Mouse (Mus musculus) midbrain, embryonic 15.5 days (tissue): ENCODE measurements around the gene Nkd2. TPM values are rescaled to one million over a fixed set of nuclear protein-coding genes. Genes with fewer than 3 reads are reported as not detected.

Experiments
- ATAC-seq: fragments of 200-750 bp; cut with Nextera tagmentation; replicated peaks from 2 replicates; pipeline ENCODE4 v1.8.0; 2017; ENCODE audit warnings: moderate TSS enrichment
- H3K27ac ChIP-seq: fragments of 300-500 bp; sonication (generic); 2 replicates; pipeline ENCODE4 v1.5.1; 2015; ENCODE audit warnings: mild to moderate bottlenecking, inconsistent platforms
- H3K27me3 ChIP-seq: fragments of 300-500 bp; sonication (generic); replicated peaks from 2 replicates; pipeline ENCODE4 v1.6.1; 2015; ENCODE audit warnings: inconsistent platforms
- H3K36me3 ChIP-seq: fragments of 300-500 bp; sonication (generic); replicated peaks from 2 replicates; pipeline ENCODE4 v1.6.1; 2015; ENCODE audit warnings: inconsistent platforms
- H3K4me1 ChIP-seq: fragments of 300-500 bp; sonication (generic); 2 replicates; pipeline ENCODE4 v1.6.1; 2015; ENCODE audit warnings: inconsistent platforms
- H3K4me2 ChIP-seq: fragments of 300-500 bp; sonication (generic); 2 replicates; pipeline ENCODE4 v1.6.1; 2015; ENCODE audit warnings: inconsistent platforms, mild to moderate bottlenecking, moderate library complexity
- H3K4me3 ChIP-seq: fragments of 300-500 bp; sonication (generic); 2 replicates; pipeline ENCODE4 v1.5.1; 2015; ENCODE audit warnings: mild to moderate bottlenecking, inconsistent platforms
- H3K9ac ChIP-seq: fragments of 300-500 bp; sonication (generic); 2 replicates; pipeline ENCODE4 v1.6.1; 2015; ENCODE audit warnings: mild to moderate bottlenecking, inconsistent platforms
- H3K9me3 ChIP-seq: fragments of 300-500 bp; sonication (generic); 2 replicates; pipeline ENCODE4 v1.6.1; 2016; ENCODE audit warnings: inconsistent platforms
- WGBS: fragments of 180-500 bp; shearing (Covaris S2); methylation state at CpG from one replicate; pipeline ENCODE4 v1.1.7; 2015; ENCODE audit warnings: mixed read lengths; 5-methylcytosine and 5-hydroxymethylcytosine counted together
- polyA plus RNA-seq: library from polyadenylated mRNA; unstranded; fragments of >200 nt; fragmentation: Nextera tagmentation; extraction: Ambion mirVana; gene quantifications from 2 replicates; pipeline ENCODE4 v1.2.1, GENCODE M21; 2015

Nkd2 gene
- polyA plus RNA-seq: 16.7 and 16.9 TPM in 2 replicates

DNA sequence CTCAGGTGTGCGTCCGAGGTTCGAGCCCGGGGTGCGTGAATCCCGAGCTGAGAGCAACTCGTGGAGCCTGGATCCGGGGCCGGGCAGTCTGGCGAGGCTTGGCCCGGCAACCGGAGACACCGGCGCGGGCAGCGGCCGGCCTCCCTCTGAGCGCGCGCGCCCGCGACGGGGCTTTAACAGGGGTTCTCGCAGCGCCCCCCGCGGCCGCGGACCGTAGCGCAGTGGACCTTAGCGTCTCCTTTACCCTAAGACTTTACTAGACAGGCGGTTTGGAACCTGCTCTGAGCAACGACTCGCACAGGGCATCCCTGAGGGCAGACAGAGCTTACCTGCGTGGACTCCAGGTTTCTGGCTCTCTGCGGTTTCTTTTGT is at the start of gene Nkd2:
Gene Nkd2, minus strand, starts transcription at position 167 of the 372 bp plus-strand sequence.
- H3K4me1 ChIP-seq: peaks cover 12% of the 10 kb centered on the region
- WGBS: under 1% methylated on average over 38 of the region's 38 CpGs
- ATAC-seq: peak; percentile 87
- H3K27ac ChIP-seq: no peak within 1 kb of the TSS
- H3K4me3 ChIP-seq: peak within 1 kb of the TSS; percentile 54
- peak within 1 kb of the TSS; percentile 61 for H3K9ac ChIP-seq
- peak within 1 kb of the TSS; percentile 86 for H3K4me2 ChIP-seq
- no peaks in the 10 kb centered on the region for H3K36me3 ChIP-seq
- H3K9me3 ChIP-seq: no peaks in the 10 kb centered on the region
- peaks cover 21% of the 10 kb centered on the region for H3K27me3 ChIP-seq

DNA sequence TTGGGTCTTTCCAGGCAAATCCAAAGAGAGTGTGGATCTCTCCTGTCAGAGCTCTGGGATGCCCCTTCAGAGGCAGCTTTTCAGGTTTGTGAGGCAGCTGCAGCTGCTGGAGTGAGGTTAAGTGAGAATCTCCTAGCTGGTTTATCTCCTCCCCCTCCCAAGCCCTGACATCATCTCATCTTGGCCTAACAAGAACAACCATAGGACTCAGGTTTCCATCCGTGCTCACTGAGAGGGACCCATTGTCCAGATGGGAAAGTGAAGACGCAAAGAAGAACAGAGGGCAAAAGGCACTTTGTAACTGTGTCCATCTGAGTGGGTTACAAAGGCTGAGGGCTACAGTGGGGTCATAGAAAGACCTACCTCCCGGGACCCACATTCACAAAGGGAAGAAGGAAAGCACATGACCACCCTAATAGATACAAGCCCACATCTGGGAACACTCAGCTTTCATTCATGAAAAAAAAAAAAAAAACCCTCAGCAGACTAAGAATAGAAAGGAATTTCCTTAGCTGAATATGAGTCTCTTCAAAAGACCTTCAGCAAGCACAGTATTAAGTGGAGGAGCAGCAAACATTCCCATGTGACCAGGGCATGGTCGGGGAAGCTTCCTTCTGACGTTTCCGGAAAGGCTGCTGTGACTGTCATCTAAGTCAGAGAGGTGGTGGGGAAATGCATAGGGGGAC is 45.2 kb upstream of the Nkd2 start:
- H3K4me1 ChIP-seq: no peaks in the 10 kb centered on the region
- WGBS: 68% methylated on average over 6 of the region's 6 CpGs

DNA sequence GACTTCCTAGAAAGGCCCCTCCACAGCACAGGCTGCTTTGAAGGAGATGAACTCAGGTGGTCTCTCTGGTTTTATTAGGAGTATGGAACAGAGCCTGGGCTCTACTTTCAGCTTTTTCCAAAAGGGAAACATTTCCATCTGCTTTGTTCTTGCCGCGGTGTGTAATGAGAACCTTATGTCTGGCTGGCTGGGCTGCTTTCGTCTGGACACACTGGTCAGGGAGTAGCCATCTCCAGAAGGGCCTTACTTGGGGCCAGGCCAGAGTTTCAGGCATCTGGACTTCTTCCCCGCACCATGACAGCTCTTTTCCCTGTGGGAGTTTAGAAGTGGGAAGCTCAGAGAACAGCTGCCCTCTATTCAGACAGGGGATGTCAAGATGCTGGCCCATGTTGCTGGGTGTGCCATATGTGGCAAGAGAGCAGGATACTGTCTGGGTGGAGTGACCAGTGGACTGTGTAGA is 40.0 kb upstream of the Nkd2 start:
- Histone ChIP-seq H3K36me3 (no peaks in the 10 kb centered on the region), H3K4me2 (no peak overlapping the region), H3K4me1 (no peaks in the 10 kb centered on the region), H3K4me3 (no peak overlapping the region), H3K9ac (no peak overlapping the region), H3K27ac (no peak overlapping the region), H3K9me3 (no peaks in the 10 kb centered on the region), H3K27me3 (no peaks in the 10 kb centered on the region)
- no peak for ATAC-seq
- WGBS: 78% methylated on average over 4 of the region's 4 CpGs

More for the DNA sequence above, 45.2 kb upstream of the Nkd2 start:
- no peak overlapping the region for H3K4me2 ChIP-seq
- no peak overlapping the region for H3K4me3 ChIP-seq
- no peak for ATAC-seq
- H3K27me3 ChIP-seq: no peaks in the 10 kb centered on the region
- no peaks in the 10 kb centered on the region for H3K36me3 ChIP-seq
- no peak overlapping the region for H3K9ac ChIP-seq
- H3K27ac ChIP-seq: no peak overlapping the region
- H3K9me3 ChIP-seq: no peaks in the 10 kb centered on the region

GRCm38 (mm10) chr13:73886601-73887000 is 39.2 kb upstream of the Nkd2 start:
- H3K9ac ChIP-seq: no peak overlapping the region
- WGBS: 79% methylated on average over 5 of the region's 5 CpGs

GRCm38 (mm10) chr13:73886066-73886465 is 38.6 kb upstream of the Nkd2 start:
- no peaks in the 10 kb centered on the region for H3K4me1 ChIP-seq
- no peak for ATAC-seq
- no peaks in the 10 kb centered on the region for H3K36me3 ChIP-seq
- H3K4me2 ChIP-seq: no peak overlapping the region
- no peak overlapping the region for H3K27ac ChIP-seq
- no peaks in the 10 kb centered on the region for H3K27me3 ChIP-seq
- no peak overlapping the region for H3K4me3 ChIP-seq
- H3K9me3 ChIP-seq: no peaks in the 10 kb centered on the region
- 86% methylated on average over 4 of the region's 4 CpGs for WGBS
- no peak overlapping the region for H3K9ac ChIP-seq

More at GRCm38 (mm10) chr13:73886601-73887000, 39.2 kb upstream of the Nkd2 start:
- ATAC-seq: no peak
- Histone ChIP-seq H3K9me3 (no peaks in the 10 kb centered on the region), H3K4me2 (no peak overlapping the region), H3K4me1 (no peaks in the 10 kb centered on the region), H3K27me3 (no peaks in the 10 kb centered on the region), H3K27ac (no peak overlapping the region), H3K4me3 (no peak overlapping the region), H3K36me3 (no peaks in the 10 kb centered on the region)

GRCm38 (mm10) chr13:73885656-73886055 is 38.2 kb upstream of the Nkd2 start:
- H3K4me3 ChIP-seq: no peak overlapping the region
- H3K9me3 ChIP-seq: no peaks in the 10 kb centered on the region
- WGBS: 82% methylated on average over 4 of the region's 4 CpGs

DNA sequence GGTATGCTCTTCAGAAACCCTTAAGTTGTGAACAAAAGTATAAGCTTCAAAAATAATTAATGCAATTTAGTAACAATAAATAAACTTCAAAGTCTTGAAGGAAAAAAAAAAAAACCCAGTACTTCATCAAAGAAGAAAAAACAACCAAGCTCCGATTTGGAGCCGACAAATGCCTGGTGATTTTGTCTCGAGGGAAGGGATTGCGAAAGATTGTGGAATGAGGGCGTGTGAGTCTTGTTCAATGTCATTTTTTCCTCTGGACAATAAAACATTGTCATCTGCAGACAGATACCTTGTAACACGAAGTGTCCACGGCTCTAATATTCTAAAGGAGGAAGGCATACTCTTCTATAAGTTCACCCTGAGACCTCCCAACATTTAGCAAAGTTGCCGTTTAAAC is 33.9 kb upstream of the Nkd2 start:
- H3K27ac ChIP-seq: no peak overlapping the region
- no peaks in the 10 kb centered on the region for H3K9me3 ChIP-seq
- H3K4me2 ChIP-seq: no peak overlapping the region
- no peak overlapping the region for H3K4me3 ChIP-seq
- WGBS: 83% methylated on average over 8 of the region's 8 CpGs
- H3K4me1 ChIP-seq: no peaks in the 10 kb centered on the region
- no peaks in the 10 kb centered on the region for H3K36me3 ChIP-seq
- H3K27me3 ChIP-seq: no peaks in the 10 kb centered on the region
- no peak overlapping the region for H3K9ac ChIP-seq
- no peak for ATAC-seq

More at GRCm38 (mm10) chr13:73885656-73886055, 38.2 kb upstream of the Nkd2 start:
- Histone ChIP-seq H3K4me2 (no peak overlapping the region), H3K4me1 (no peaks in the 10 kb centered on the region), H3K27ac (no peak overlapping the region), H3K9ac (no peak overlapping the region), H3K36me3 (no peaks in the 10 kb centered on the region), H3K27me3 (no peaks in the 10 kb centered on the region)
- ATAC-seq: no peak

DNA sequence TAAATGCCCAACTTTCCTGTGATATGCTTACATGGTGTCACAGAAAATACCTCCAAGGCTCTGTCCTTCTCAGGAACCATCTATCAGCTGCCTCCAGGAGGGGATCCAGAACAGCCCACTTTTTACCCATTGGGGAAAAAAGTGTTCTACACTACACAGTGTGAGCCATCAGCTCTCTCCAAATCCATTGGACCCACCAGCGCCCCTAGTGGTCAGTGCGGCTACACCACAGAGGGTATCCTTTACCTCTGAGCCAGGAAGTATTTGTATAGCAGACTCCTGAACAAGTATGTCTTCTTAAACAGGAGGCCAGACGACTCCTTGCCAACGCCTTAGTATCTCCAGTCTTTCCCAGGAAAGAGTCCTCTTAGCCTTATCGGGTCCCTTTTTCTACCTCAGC is 32.4 kb upstream of the Nkd2 start:
- WGBS: 85% methylated on average over 5 of the region's 5 CpGs
- Histone ChIP-seq H3K27me3 (no peaks in the 10 kb centered on the region), H3K4me3 (no peak overlapping the region), H3K9ac (no peak overlapping the region), H3K4me2 (no peak overlapping the region), H3K36me3 (no peaks in the 10 kb centered on the region), H3K9me3 (no peaks in the 10 kb centered on the region), H3K4me1 (no peaks in the 10 kb centered on the region), H3K27ac (no peak overlapping the region)
- no peak for ATAC-seq

DNA sequence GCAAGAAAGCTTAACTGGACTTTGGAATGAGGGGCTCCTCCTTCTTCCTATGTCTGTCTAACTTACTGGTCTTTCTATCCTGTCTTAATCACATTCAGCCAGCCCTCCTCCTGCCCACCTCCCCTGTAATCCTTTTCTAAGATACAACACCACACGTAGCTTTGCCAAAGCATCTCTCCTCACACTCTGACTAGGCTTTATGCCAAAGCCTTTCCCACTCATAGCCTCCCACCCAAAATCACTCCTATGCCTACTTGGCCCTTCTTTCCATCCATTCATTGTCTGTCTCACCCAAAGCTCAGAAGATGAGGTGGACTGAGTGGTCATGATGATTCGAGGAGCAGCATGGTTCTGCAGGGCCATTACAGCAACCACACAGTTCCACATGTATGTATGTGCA is 24.7 kb upstream of the Nkd2 start:
- Histone ChIP-seq H3K4me3 (no peak overlapping the region), H3K9me3 (no peaks in the 10 kb centered on the region), H3K4me2 (no peak overlapping the region), H3K36me3 (no peaks in the 10 kb centered on the region), H3K27me3 (no peaks in the 10 kb centered on the region), H3K4me1 (no peaks in the 10 kb centered on the region), H3K27ac (no peak overlapping the region), H3K9ac (no peak overlapping the region)
- ATAC-seq: no peak
- 59% methylated on average over 2 of the region's 2 CpGs for WGBS

DNA sequence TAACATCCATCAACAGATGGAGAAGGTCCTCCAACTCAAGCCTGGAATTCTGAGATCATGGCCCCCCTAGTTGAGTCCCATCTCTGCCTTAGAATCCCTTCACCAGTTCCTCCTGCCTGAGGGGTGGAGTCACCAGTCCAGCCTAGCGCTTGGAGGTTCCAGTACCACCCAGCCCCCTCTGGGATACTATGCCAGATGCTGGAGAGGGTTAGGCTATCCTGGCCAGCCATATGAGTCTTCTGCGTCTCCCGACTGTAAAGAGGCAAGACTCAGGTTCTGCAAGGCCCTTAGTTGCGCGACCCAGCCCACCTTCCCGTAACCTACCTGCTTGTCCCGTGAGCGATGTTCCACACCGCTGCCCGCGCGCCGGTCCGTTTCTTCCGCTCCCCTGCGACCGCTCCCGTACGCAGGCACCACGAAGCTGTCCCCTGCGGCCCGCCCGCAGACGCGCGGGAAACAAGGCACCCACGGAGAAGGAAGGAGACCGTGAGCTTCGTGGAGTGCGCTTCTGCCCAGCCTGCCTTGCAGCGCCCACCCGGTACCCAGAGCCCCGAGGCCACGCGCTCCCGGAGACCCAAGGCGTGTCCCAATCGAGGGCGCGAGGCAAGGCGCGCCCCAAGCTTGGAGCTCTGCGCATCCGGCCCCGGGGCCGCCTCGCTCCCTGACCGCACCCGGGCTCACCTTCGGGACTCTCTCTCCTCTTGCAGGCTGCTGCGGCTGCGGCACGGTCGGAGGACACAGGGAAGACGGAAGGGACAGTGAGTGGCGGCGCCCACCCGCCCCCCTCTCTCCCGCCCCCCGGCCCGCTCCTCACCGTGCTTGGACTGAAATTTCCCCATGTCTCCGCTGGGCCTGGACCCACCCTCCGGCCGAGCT is 604 bp downstream of the Nkd2 start:
- ATAC-seq: peak; percentile 83
- no peaks in the 10 kb centered on the region for H3K9me3 ChIP-seq
- peaks cover 21% of the 10 kb centered on the region for H3K27me3 ChIP-seq
- peaks cover 12% of the 10 kb centered on the region for H3K4me1 ChIP-seq
- no peaks in the 10 kb centered on the region for H3K36me3 ChIP-seq
- H3K4me3 ChIP-seq: peak overlapping the region; percentile 54
- H3K27ac ChIP-seq: no peak overlapping the region
- peak overlapping the region; percentile 86 for H3K4me2 ChIP-seq
- H3K9ac ChIP-seq: peak overlapping the region; percentile 61
- WGBS: under 1% methylated on average over 53 of the region's 65 CpGs

DNA sequence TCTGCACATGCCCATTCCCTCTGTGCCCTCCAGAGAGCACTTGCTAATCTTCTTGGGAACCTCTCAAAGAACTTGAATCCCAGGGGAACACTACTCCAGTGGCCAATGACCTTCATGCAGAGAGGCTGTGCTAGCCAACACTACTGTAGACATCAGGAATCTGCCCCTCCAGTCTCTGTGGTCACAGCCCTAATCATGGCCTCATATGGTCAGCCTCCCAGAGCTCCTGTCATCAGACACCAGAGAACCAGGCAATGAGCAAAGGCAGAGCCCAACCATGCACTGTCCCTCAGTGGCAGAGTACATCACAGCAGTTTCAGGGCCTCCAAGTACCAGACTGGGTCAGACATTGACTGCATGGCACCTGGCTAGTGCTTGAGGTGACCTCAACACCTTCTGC is 4.7 kb downstream of the Nkd2 start:
- Histone ChIP-seq H3K4me1 (peaks cover 23% of the 10 kb centered on the region), H3K36me3 (no peaks in the 10 kb centered on the region), H3K9ac (no peak overlapping the region), H3K27me3 (peaks cover 14% of the 10 kb centered on the region), H3K9me3 (no peaks in the 10 kb centered on the region), H3K27ac (no peak overlapping the region), H3K4me2 (no peak overlapping the region), H3K4me3 (no peak overlapping the region)
- ATAC-seq: no peak

- ATAC-seq: no peak
- WGBS: 77% methylated on average over 4 of the region's 4 CpGs
- no peak overlapping the region for H3K4me3 ChIP-seq
- H3K27ac ChIP-seq: no peak overlapping the region
- no peaks in the 10 kb centered on the region for H3K27me3 ChIP-seq
- no peak overlapping the region for H3K4me2 ChIP-seq
- H3K36me3 ChIP-seq: no peaks in the 10 kb centered on the region
- H3K4me1 ChIP-seq: peaks cover 24% of the 10 kb centered on the region
- H3K9me3 ChIP-seq: no peaks in the 10 kb centered on the region
- no peak overlapping the region for H3K9ac ChIP-seq
Observed at GRCm38 (mm10) chr13:73839740-73840139, 7.7 kb downstream of the Nkd2 start.
